In the genomic region with DNA sequence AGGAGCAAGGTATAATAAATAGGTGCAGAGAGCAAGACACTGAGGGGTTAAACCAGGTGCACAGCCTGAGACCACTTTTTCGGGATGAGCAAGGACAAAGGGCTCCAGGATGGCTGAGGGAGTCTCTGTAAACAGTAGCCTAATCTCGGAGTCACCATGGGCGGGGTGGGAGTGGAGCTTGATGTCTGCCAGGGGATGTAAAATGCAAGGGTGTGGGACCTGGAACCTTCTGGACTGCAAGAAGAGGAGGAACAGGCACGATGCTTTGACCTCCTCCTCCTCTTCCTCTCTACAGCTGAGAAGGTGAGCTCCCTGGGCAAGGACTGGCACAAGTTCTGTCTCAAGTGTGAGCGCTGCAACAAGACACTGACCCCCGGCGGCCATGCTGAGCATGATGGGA, we compare ENCODE assay signal across 7 mouse cellular contexts. TPM values are rescaled to one million over a fixed set of nuclear protein-coding genes. Genes with fewer than 3 reads are reported as not detected.
DNase-seq lines count a peak whose midpoint lies in the region; ATAC-seq and TF ChIP-seq lines count a peak whose summit lies in the region.

No protein-coding gene starts in this region.

- peak; percentile 76 to 78 for DNase-seq in heart, adult 18-20 months
- no peak for DNase-seq in kidney, postnatal 0 days (ENCODE audit: low spot score)
- no peak for DNase-seq in cerebellum, adult 11-12 months
- no peak for DNase-seq in embryo, embryonic 9.5 days (ENCODE audit: extremely low spot score)
- no peak for DNase-seq in right cerebral cortex, postnatal 4 days

- ATAC-seq in embryonic facial prominence, embryonic 12.5 days (ENCODE audit: insufficient number of reproducible peaks, insufficient read depth, low FRiP score, low TSS enrichment), result no peak
- ATAC-seq in kidney, postnatal 0 days (replicated peaks; ENCODE audit: low FRiP score, low read depth), result no peak
- ATAC-seq in midbrain, embryonic 13.5 days, result no peak

- H3K27ac ChIP-seq in embryonic facial prominence, embryonic 12.5 days, result no peak overlapping the region
- H3K27ac ChIP-seq in kidney, postnatal 0 days, result peak overlapping the region; percentile 90
- H3K27ac ChIP-seq in midbrain, embryonic 13.5 days, result 0 out of 2 replicates have a peak overlapping the region, but pooled peaks have one; percentile 52

- WGBS in embryonic facial prominence, embryonic 12.5 days, result 65% methylated on average over 7 of the region's 7 CpGs
- WGBS in kidney, postnatal 0 days, result 45% methylated on average over 7 of the region's 7 CpGs
- 64% methylated on average over 7 of the region's 7 CpGs for WGBS in midbrain, embryonic 13.5 days

- H3K4me2 ChIP-seq in embryonic facial prominence, embryonic 12.5 days (replicated peaks), result peak overlapping the region; percentile 61; the same call in 1 of the 2 replicates
- peak overlapping the region; percentile 79 for H3K4me2 ChIP-seq in kidney, postnatal 0 days (ENCODE audit: low read length)
- H3K4me2 ChIP-seq in midbrain, embryonic 13.5 days (replicated peaks), result peak overlapping the region; percentile 82

- no peak overlapping the region for H3K4me3 ChIP-seq in embryonic facial prominence, embryonic 12.5 days
- H3K4me3 ChIP-seq in kidney, postnatal 0 days (replicated peaks; ENCODE audit: low read depth, low read length), result peak overlapping the region; percentile 50; the same call in 1 of the 2 replicates
- peak overlapping the region; percentile 74 for H3K4me3 ChIP-seq in midbrain, embryonic 13.5 days (replicated peaks)

- peaks cover 5% of the 10 kb centered on the region for H3K36me3 ChIP-seq in embryonic facial prominence, embryonic 12.5 days
- peaks cover 11% of the 10 kb centered on the region for H3K36me3 ChIP-seq in kidney, postnatal 0 days (ENCODE audit: insufficient read depth, low read length)
- peaks cover 30% of the 10 kb centered on the region for H3K36me3 ChIP-seq in midbrain, embryonic 13.5 days

- H3K9me3 ChIP-seq in embryonic facial prominence, embryonic 12.5 days, result no peaks in the 10 kb centered on the region
- no peaks in the 10 kb centered on the region for H3K9me3 ChIP-seq in kidney, postnatal 0 days (replicated peaks; ENCODE audit: low read length)
- H3K9me3 ChIP-seq in midbrain, embryonic 13.5 days, result no peaks in the 10 kb centered on the region

- no peak for TF ChIP-seq CTCF in kidney, postnatal 0 days (IDR thresholded peaks at IDR 0.05; ENCODE audit: low read depth)

- peaks cover 31% of the 10 kb centered on the region for H3K4me1 ChIP-seq in embryonic facial prominence, embryonic 12.5 days
- peaks cover 53% of the 10 kb centered on the region for H3K4me1 ChIP-seq in kidney, postnatal 0 days (replicated peaks; ENCODE audit: insufficient read depth, low read length)
- H3K4me1 ChIP-seq in midbrain, embryonic 13.5 days (replicated peaks), result peaks cover 58% of the 10 kb centered on the region

- no peak overlapping the region for H3K9ac ChIP-seq in embryonic facial prominence, embryonic 12.5 days
- H3K9ac ChIP-seq in kidney, postnatal 0 days (ENCODE audit: low read depth, low read length), result no peak overlapping the region
- peak overlapping the region; percentile 81 for H3K9ac ChIP-seq in midbrain, embryonic 13.5 days (replicated peaks)

- peaks cover 59% of the 10 kb centered on the region for H3K27me3 ChIP-seq in embryonic facial prominence, embryonic 12.5 days
- H3K27me3 ChIP-seq in kidney, postnatal 0 days (ENCODE audit: insufficient read depth, low read length), result no peaks in the 10 kb centered on the region
- H3K27me3 ChIP-seq in midbrain, embryonic 13.5 days, result no peaks in the 10 kb centered on the region; the same call in 1 of the 2 replicates

RNA-seq across cellular contexts. Expression of gene Crip1, which starts 3.0 kb away (rescaled TPM):
- polyA plus RNA-seq in embryonic facial prominence, embryonic 12.5 days (2016; fragmentation: Nextera tagmentation; extraction: Ambion mirVana), result 102 and 107 TPM in 2 replicates
- 100 to 1,000 TPM; 191 to 201 TPM for total RNA-seq in heart, adult 18-20 months (2021)
- polyA plus RNA-seq in kidney, postnatal 0 days (2015; fragmentation: Nextera tagmentation; extraction: Ambion mirVana), result 350 and 357 TPM in 2 replicates
- 31.0 and 35.1 TPM in 2 replicates for polyA plus RNA-seq in midbrain, embryonic 13.5 days (2015; fragmentation: Nextera tagmentation; extraction: Ambion mirVana)

RNA-seq across cellular contexts. Expression of gene Crip2, which starts 3.1 kb away (rescaled TPM):
- polyA plus RNA-seq in embryonic facial prominence, embryonic 12.5 days (2016; fragmentation: Nextera tagmentation; extraction: Ambion mirVana), result 78.8 and 88.4 TPM in 2 replicates
- 1,000 to 10,000 TPM; 1,463 to 1,557 TPM for total RNA-seq in heart, adult 18-20 months (2021)
- polyA plus RNA-seq in kidney, postnatal 0 days (2015; fragmentation: Nextera tagmentation; extraction: Ambion mirVana), result 227 and 239 TPM in 2 replicates
- polyA plus RNA-seq in midbrain, embryonic 13.5 days (2015; fragmentation: Nextera tagmentation; extraction: Ambion mirVana), result 360 TPM in 2 replicates

RNA-seq across cellular contexts. Expression of gene Tedc1, which starts 13.1 kb away (rescaled TPM):
- 47.2 and 49.7 TPM in 2 replicates for polyA plus RNA-seq in embryonic facial prominence, embryonic 12.5 days (2016; fragmentation: Nextera tagmentation; extraction: Ambion mirVana)
- under 1 TPM; 0.31 to 0.89 TPM for total RNA-seq in heart, adult 18-20 months (2021)
- polyA plus RNA-seq in kidney, postnatal 0 days (2015; fragmentation: Nextera tagmentation; extraction: Ambion mirVana), result 14.8 and 16.7 TPM in 2 replicates
- 21.3 and 21.6 TPM in 2 replicates for polyA plus RNA-seq in midbrain, embryonic 13.5 days (2015; fragmentation: Nextera tagmentation; extraction: Ambion mirVana)

RNA-seq across cellular contexts. Expression of gene Tmem121, which starts 42.6 kb away (rescaled TPM):
- 17.4 and 20.4 TPM in 2 replicates for polyA plus RNA-seq in embryonic facial prominence, embryonic 12.5 days (2016; fragmentation: Nextera tagmentation; extraction: Ambion mirVana)
- not detected for total RNA-seq in heart, adult 18-20 months (2021)
- polyA plus RNA-seq in kidney, postnatal 0 days (2015; fragmentation: Nextera tagmentation; extraction: Ambion mirVana), result 6.4 and 6.9 TPM in 2 replicates
- polyA plus RNA-seq in midbrain, embryonic 13.5 days (2015; fragmentation: Nextera tagmentation; extraction: Ambion mirVana), result 24.7 and 30.2 TPM in 2 replicates

RNA-seq across cellular contexts. Expression of gene Mta1, which starts 45.1 kb away (rescaled TPM):
- 18.5 and 20.4 TPM in 2 replicates for polyA plus RNA-seq in embryonic facial prominence, embryonic 12.5 days (2016; fragmentation: Nextera tagmentation; extraction: Ambion mirVana)
- total RNA-seq in heart, adult 18-20 months (2021), result 10 to 100 TPM; 43.9 to 46.2 TPM
- polyA plus RNA-seq in kidney, postnatal 0 days (2015; fragmentation: Nextera tagmentation; extraction: Ambion mirVana), result 11.5 and 13.2 TPM in 2 replicates
- 17.2 and 17.4 TPM in 2 replicates for polyA plus RNA-seq in midbrain, embryonic 13.5 days (2015; fragmentation: Nextera tagmentation; extraction: Ambion mirVana)

Comparison
In these comparisons a context has a peak if more than half of its experiments do, and no peak if none do; other contexts are left out.
1. DNase-seq: peak in heart, adult 18-20 months (2 of 2); none in kidney, postnatal 0 days (single experiment), cerebellum, adult 11-12 months (single experiment), embryo, embryonic 9.5 days (single experiment) and right cerebral cortex, postnatal 4 days (single experiment).
2. Peak in every context shown above with its lines, with median percentiles within 50 percentile points of each other: H3K4me2 ChIP-seq.